Mouse (Mus musculus) granulocyte monocyte progenitor cell, adult 5-6 weeks (primary cell): ENCODE data around the gene Hspa5. TPM values are rescaled to one million over a fixed set of nuclear protein-coding genes. Genes with fewer than 3 reads are reported as not detected.
"Not testable (repeated sequence)": the region's sequence is repeated elsewhere in the genome, so short reads cannot be mapped to it uniquely, and the experiment has no call there.

ENCODE experiments used
- ATAC-seq: replicated peaks from 2 replicates; pipeline ENCODE4 v1.8.0; 2016; ENCODE audit warnings: mild to moderate bottlenecking, moderate TSS enrichment, inconsistent platforms; ENCODE audit not compliant: poor library complexity, severe bottlenecking
- total RNA-seq, 2 experiments: library from RNA; stranded (forward) in 1 of 2; stranded (reverse) in 1 of 2; fragments of 200-712, 200-1000 nt in 1 of 2; fragments of >200 nt in 1 of 2; fragmentation: Nextera tagmentation in 1 of 2; gene quantifications; 2 replicates each; pipeline ENCODE4 v1.2.3; 2014 to 2017

The Hspa5 gene
- total RNA-seq, 2 experiments from 2014 or later = 559 to 1,947 TPM

- ATAC-seq = no peak
Measured at GRCm38 (mm10) chr2:34804815-34805214, 33.0 kb downstream of the Hspa5 start.

- no peak for ATAC-seq
Measured at GRCm38 (mm10) chr2:34805364-34805950, 33.7 kb downstream of the Hspa5 start.

DNA sequence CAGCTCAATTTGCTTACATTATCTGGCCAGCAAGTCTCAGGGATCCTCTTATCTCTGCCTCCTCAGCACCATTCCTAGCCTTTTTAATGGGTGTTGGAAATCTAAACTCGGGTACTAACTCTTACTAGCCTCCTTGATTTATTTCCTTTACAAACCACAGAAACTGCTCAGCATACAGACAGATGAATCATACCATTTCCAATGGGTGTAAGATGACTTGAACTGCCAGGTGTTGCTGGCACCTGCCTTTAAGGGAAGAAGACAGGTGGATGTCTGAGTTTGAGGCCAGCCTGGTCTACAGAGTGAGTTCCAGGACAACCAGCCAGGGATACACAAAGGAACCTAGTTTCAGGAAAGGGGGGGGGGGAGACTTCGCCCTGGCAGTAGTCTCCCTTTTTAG, 36.3 kb downstream of the Hspa5 start:
- no peak for ATAC-seq

DNA sequence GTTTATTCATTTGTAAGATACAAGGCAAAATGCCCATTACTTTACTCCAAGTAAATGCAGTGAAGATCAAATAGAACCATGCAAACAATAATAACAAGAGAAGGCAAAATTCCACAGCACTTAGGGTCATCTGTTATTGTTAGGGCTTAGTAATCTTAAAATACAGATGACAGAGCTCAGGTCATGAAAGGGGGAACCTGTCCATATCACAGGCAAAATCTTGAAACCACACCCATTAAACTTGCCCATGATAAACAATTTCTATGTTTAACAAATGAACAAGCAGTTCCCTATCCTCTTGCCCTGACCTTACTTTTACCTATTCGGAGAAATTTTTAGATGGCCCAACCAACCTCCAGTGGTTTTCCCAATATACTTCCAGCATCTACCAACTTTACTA, 37.8 kb downstream of the Hspa5 start:
- ATAC-seq = no peak

- no peak for ATAC-seq
Measured at GRCm38 (mm10) chr2:34810775-34811174, 39.0 kb downstream of the Hspa5 start.

- ATAC-seq = no peak
Measured at GRCm38 (mm10) chr2:34812706-34813105, 40.9 kb downstream of the Hspa5 start.

GRCm38 (mm10) chr2:34815893-34816292, 44.1 kb downstream of the Hspa5 start:
- ATAC-seq = not testable (repeated sequence)

GRCm38 (mm10) chr2:34818492-34818891, 46.7 kb downstream of the Hspa5 start:
- no peak for ATAC-seq

DNA sequence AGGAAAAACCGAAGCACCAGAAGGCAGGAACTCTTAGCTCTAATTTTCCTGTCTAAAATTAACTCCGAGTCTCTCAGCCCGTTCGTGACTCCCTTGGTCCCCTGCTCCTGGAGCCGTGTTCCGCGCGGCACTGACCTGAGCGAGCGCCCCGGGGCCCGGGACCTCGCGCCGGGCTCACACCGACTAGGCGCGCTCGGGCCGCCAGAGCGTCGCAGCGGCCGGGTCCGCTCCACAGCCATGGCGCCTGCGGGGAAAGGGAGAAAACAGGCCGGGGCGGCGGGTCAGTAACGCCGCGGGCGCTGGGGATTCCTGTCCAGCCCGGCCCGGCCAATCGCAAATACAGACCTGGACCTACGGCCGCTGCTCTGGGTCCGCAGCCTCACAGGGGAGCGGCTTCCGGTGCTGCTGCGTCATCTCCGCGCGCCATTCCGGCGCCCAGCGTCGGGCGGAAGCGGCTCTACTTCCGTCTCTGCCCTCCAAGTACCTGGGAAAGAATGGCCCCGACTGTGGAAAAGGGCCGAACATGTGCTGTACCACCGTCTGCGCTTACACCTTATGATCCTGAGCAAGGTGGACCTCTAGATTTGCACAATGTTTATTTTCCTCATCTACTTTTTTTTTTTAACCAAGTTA, 54.2 kb downstream of the Hspa5 start, which contains the start of gene Fbxw2:
TSS of gene Fbxw2 (minus strand) at position 485 of the 633 bp plus-strand sequence.
- peak; percentile 90 for ATAC-seq

DNA sequence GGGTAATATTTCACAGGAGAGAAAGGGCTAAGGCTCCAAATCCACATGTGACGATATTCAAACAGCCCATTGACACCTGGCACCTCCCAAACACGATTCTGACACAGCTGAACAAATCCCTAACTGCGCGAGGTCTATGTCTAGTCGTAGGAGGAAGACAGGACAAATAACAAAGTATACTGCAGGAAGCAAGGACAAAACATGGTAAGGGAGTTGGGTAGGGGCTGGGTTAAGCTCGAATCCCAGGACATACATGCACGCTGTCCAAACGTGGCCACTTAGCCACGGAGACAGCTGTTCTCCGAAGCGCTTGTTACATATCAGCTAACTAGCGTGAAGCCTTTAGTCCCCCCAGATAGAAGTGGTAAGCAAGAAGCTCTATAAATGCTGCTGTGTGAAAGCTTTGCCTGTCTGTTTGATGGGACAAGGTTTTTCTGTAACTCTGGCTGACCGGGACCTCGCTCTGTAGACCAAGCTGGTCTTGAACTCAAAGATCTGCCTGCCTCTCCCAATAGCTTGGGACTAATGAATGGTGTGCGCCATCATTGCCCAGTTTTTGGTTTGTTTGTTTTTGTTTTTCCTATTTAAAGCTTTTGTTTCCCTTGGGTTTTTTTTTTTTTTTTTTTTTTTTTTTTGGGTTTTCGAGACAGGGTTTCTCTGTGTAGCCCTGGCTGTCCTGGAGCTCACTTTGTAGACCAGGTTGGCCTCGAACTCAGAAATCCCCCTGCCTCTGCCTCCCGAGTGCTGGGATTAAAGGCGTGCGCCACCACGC, 54.9 kb downstream of the Hspa5 start:
- peak; percentile 5; the same call in 1 of the 2 replicates for ATAC-seq

Other genes with a start within 250 kb of the Hspa5 start
- gene Gapvd1, start 16.7 kb upstream of the Hspa5 start, total RNA-seq (2014; fragmentation: Nextera tagmentation) = 50.1 and 65.5 TPM in 2 replicates
- gene Gapvd1, start 16.7 kb upstream of the Hspa5 start, total RNA-seq (2017) = 56.7 and 70.8 TPM in 2 replicates
- 31.3 and 33.6 TPM in 2 replicates for gene Rabepk, start 27.9 kb downstream of the Hspa5 start, total RNA-seq (2014; fragmentation: Nextera tagmentation)
- 38.0 and 49.0 TPM in 2 replicates for gene Rabepk, start 27.9 kb downstream of the Hspa5 start, total RNA-seq (2017)
- 42.7 and 63.4 TPM in 2 replicates for gene Fbxw2, start 54.3 kb downstream of the Hspa5 start, total RNA-seq (2014; fragmentation: Nextera tagmentation)
- gene Fbxw2, start 54.3 kb downstream of the Hspa5 start, total RNA-seq (2017) = 52.8 and 56.7 TPM in 2 replicates
- gene Gm34653, start 61.0 kb downstream of the Hspa5 start, total RNA-seq (2014; fragmentation: Nextera tagmentation) = not detected in 2 replicates
- gene Gm34653, start 61.0 kb downstream of the Hspa5 start, total RNA-seq (2017) = not detected in 2 replicates
- not detected in 2 replicates for gene Cutal, start 102.4 kb downstream of the Hspa5 start, total RNA-seq (2014; fragmentation: Nextera tagmentation)
- gene Cutal, start 102.4 kb downstream of the Hspa5 start, total RNA-seq (2017) = not detected in 2 replicates
- 64.4 and 67.3 TPM in 2 replicates for gene Psmd5, start 103.0 kb downstream of the Hspa5 start, total RNA-seq (2014; fragmentation: Nextera tagmentation)
- gene Psmd5, start 103.0 kb downstream of the Hspa5 start, total RNA-seq (2017) = 36.8 and 60.4 TPM in 2 replicates
- 22.6 and 25.9 TPM in 2 replicates for gene Phf19, start 142.1 kb downstream of the Hspa5 start, total RNA-seq (2014; fragmentation: Nextera tagmentation)
- 5.9 and 7.9 TPM in 2 replicates for gene Phf19, start 142.1 kb downstream of the Hspa5 start, total RNA-seq (2017)
- not detected in 2 replicates for gene Traf1, start 189.8 kb downstream of the Hspa5 start, total RNA-seq (2014; fragmentation: Nextera tagmentation)
- 0.09 and 0.15 TPM in 2 replicates for gene Traf1, start 189.8 kb downstream of the Hspa5 start, total RNA-seq (2017)